Mouse (Mus musculus): Measurements from ENCODE around the gene Gosr2. TPM values are rescaled to one million over a fixed set of nuclear protein-coding genes. Genes with fewer than 3 reads are reported as not detected.
A peak's percentile ranks its signal among the peaks of the same experiment; 100 is the strongest.

Gosr2 gene
- polyA plus RNA-seq, 1 experiment from 2014 or later = 76.3 TPM

- WGBS = 75% methylated on average over 11 of the region's 11 CpGs
These were observed 26.7 kb upstream of the Gosr2 start for GRCm38 (mm10) chr11:103724331-103724771.

GRCm38 (mm10) chr11:103722040-103722481 lies 24.4 kb upstream of the Gosr2 start:
- ATAC-seq (ENCODE audit: low read depth) = peak; percentile 74; the same call in 1 of the 2 replicates
- H3K27me3 ChIP-seq (ENCODE audit: control insufficient read depth, insufficient read depth, low read length) = no peaks in the 10 kb centered on the region
- H3K4me3 ChIP-seq (ENCODE audit: low read depth, low read length) = no peak overlapping the region
- H3K36me3 ChIP-seq (ENCODE audit: control insufficient read depth, insufficient read depth, low read length) = no peaks in the 10 kb centered on the region
- no peak overlapping the region for H3K9ac ChIP-seq (replicated peaks; ENCODE audit: low read depth, low read length)
- H3K4me2 ChIP-seq (ENCODE audit: low read depth, low read length) = peak overlapping the region; percentile 24
- no peaks in the 10 kb centered on the region for H3K9me3 ChIP-seq (ENCODE audit: control insufficient read depth, low read length)
- 27% methylated on average over 9 of the region's 9 CpGs for WGBS
- H3K27ac ChIP-seq (ENCODE audit: low read depth, low read length) = no peak overlapping the region
- H3K4me1 ChIP-seq (ENCODE audit: control insufficient read depth, insufficient read depth, low read length) = peaks cover 9% of the 10 kb centered on the region

More at GRCm38 (mm10) chr11:103724331-103724771, 26.7 kb upstream of the Gosr2 start:
- Histone ChIP-seq H3K9me3 (ENCODE audit: control insufficient read depth, low read length) (no peaks in the 10 kb centered on the region), H3K4me2 (ENCODE audit: low read depth, low read length) (no peak overlapping the region), H3K4me3 (ENCODE audit: low read depth, low read length) (no peak overlapping the region), H3K36me3 (ENCODE audit: control insufficient read depth, insufficient read depth, low read length) (no peaks in the 10 kb centered on the region), H3K9ac (replicated peaks; ENCODE audit: low read depth, low read length) (no peak overlapping the region), H3K4me1 (ENCODE audit: control insufficient read depth, insufficient read depth, low read length) (peaks cover 9% of the 10 kb centered on the region), H3K27me3 (ENCODE audit: control insufficient read depth, insufficient read depth, low read length) (no peaks in the 10 kb centered on the region), H3K27ac (ENCODE audit: low read depth, low read length) (no peak overlapping the region)
- ATAC-seq (ENCODE audit: low read depth) = no peak

- H3K27ac ChIP-seq (ENCODE audit: low read depth, low read length) = 0 out of 2 replicates have a peak overlapping the region, but pooled peaks have one; percentile 39
- ATAC-seq (ENCODE audit: low read depth) = peak; percentile 46; the same call in 1 of the 2 replicates
- H3K4me1 ChIP-seq (ENCODE audit: control insufficient read depth, insufficient read depth, low read length) = peaks cover 9% of the 10 kb centered on the region
- H3K9ac ChIP-seq (replicated peaks; ENCODE audit: low read depth, low read length) = no peak overlapping the region
- H3K9me3 ChIP-seq (ENCODE audit: control insufficient read depth, low read length) = no peaks in the 10 kb centered on the region
- no peak overlapping the region for H3K4me3 ChIP-seq (ENCODE audit: low read depth, low read length)
- H3K27me3 ChIP-seq (ENCODE audit: control insufficient read depth, insufficient read depth, low read length) = no peaks in the 10 kb centered on the region
- H3K36me3 ChIP-seq (ENCODE audit: control insufficient read depth, insufficient read depth, low read length) = no peaks in the 10 kb centered on the region
- peak overlapping the region; percentile 24 for H3K4me2 ChIP-seq (ENCODE audit: low read depth, low read length)
- WGBS = 30% methylated on average over 15 of the region's 15 CpGs
These were observed 23.9 kb upstream of the Gosr2 start for GRCm38 (mm10) chr11:103721468-103722039.

- 82% methylated on average over 5 of the region's 5 CpGs for WGBS
- Histone ChIP-seq H3K9me3 (ENCODE audit: control insufficient read depth, low read length) (no peaks in the 10 kb centered on the region), H3K27me3 (ENCODE audit: control insufficient read depth, insufficient read depth, low read length) (no peaks in the 10 kb centered on the region), H3K4me3 (ENCODE audit: low read depth, low read length) (no peak overlapping the region), H3K36me3 (ENCODE audit: control insufficient read depth, insufficient read depth, low read length) (no peaks in the 10 kb centered on the region), H3K4me2 (ENCODE audit: low read depth, low read length) (no peak overlapping the region), H3K9ac (replicated peaks; ENCODE audit: low read depth, low read length) (no peak overlapping the region), H3K27ac (ENCODE audit: low read depth, low read length) (no peak overlapping the region), H3K4me1 (ENCODE audit: control insufficient read depth, insufficient read depth, low read length) (peaks cover 9% of the 10 kb centered on the region)
- no peak for ATAC-seq (ENCODE audit: low read depth)
These were observed 21.7 kb upstream of the Gosr2 start for GRCm38 (mm10) chr11:103719436-103719835.

- no peaks in the 10 kb centered on the region for H3K36me3 ChIP-seq (ENCODE audit: control insufficient read depth, insufficient read depth, low read length)
- ATAC-seq (ENCODE audit: low read depth) = no peak
- H3K27me3 ChIP-seq (ENCODE audit: control insufficient read depth, insufficient read depth, low read length) = no peaks in the 10 kb centered on the region
- no peak overlapping the region for H3K9ac ChIP-seq (replicated peaks; ENCODE audit: low read depth, low read length)
- H3K27ac ChIP-seq (ENCODE audit: low read depth, low read length) = no peak overlapping the region
- H3K9me3 ChIP-seq (ENCODE audit: control insufficient read depth, low read length) = no peaks in the 10 kb centered on the region
- WGBS = 57% methylated on average over 9 of the region's 9 CpGs
- no peak overlapping the region for H3K4me3 ChIP-seq (ENCODE audit: low read depth, low read length)
- H3K4me1 ChIP-seq (ENCODE audit: control insufficient read depth, insufficient read depth, low read length) = peaks cover 6% of the 10 kb centered on the region
- H3K4me2 ChIP-seq (ENCODE audit: low read depth, low read length) = no peak overlapping the region
These were observed 19.3 kb upstream of the Gosr2 start for GRCm38 (mm10) chr11:103716971-103717370.

GRCm38 (mm10) chr11:103714074-103714473 lies 16.4 kb upstream of the Gosr2 start:
- Histone ChIP-seq H3K9me3 (ENCODE audit: control insufficient read depth, low read length) (no peaks in the 10 kb centered on the region), H3K27ac (ENCODE audit: low read depth, low read length) (no peak overlapping the region), H3K4me3 (ENCODE audit: low read depth, low read length) (no peak overlapping the region), H3K9ac (replicated peaks; ENCODE audit: low read depth, low read length) (no peak overlapping the region), H3K4me1 (ENCODE audit: control insufficient read depth, insufficient read depth, low read length) (no peaks in the 10 kb centered on the region), H3K36me3 (ENCODE audit: control insufficient read depth, insufficient read depth, low read length) (no peaks in the 10 kb centered on the region), H3K4me2 (ENCODE audit: low read depth, low read length) (no peak overlapping the region), H3K27me3 (ENCODE audit: control insufficient read depth, insufficient read depth, low read length) (no peaks in the 10 kb centered on the region)
- ATAC-seq (ENCODE audit: low read depth) = no peak
- 77% methylated on average over 2 of the region's 2 CpGs for WGBS

GRCm38 (mm10) chr11:103711851-103712587 lies 14.3 kb upstream of the Gosr2 start:
- Histone ChIP-seq H3K4me2 (ENCODE audit: low read depth, low read length) (no peak overlapping the region), H3K9ac (replicated peaks; ENCODE audit: low read depth, low read length) (no peak overlapping the region), H3K27ac (ENCODE audit: low read depth, low read length) (no peak overlapping the region), H3K9me3 (ENCODE audit: control insufficient read depth, low read length) (no peaks in the 10 kb centered on the region), H3K27me3 (ENCODE audit: control insufficient read depth, insufficient read depth, low read length) (no peaks in the 10 kb centered on the region), H3K4me3 (ENCODE audit: low read depth, low read length) (no peak overlapping the region), H3K36me3 (ENCODE audit: control insufficient read depth, insufficient read depth, low read length) (no peaks in the 10 kb centered on the region), H3K4me1 (ENCODE audit: control insufficient read depth, insufficient read depth, low read length) (no peaks in the 10 kb centered on the region)
- 54% methylated on average over 28 of the region's 28 CpGs for whole genome bisulfite sequencing
- no peak for ATAC-seq (ENCODE audit: low read depth)

- Histone ChIP-seq H3K4me2 (ENCODE audit: low read depth, low read length) (no peak overlapping the region), H3K9me3 (ENCODE audit: control insufficient read depth, low read length) (no peaks in the 10 kb centered on the region), H3K4me3 (ENCODE audit: low read depth, low read length) (no peak overlapping the region), H3K27ac (ENCODE audit: low read depth, low read length) (no peak overlapping the region), H3K4me1 (ENCODE audit: control insufficient read depth, insufficient read depth, low read length) (no peaks in the 10 kb centered on the region), H3K27me3 (ENCODE audit: control insufficient read depth, insufficient read depth, low read length) (no peaks in the 10 kb centered on the region), H3K9ac (replicated peaks; ENCODE audit: low read depth, low read length) (no peak overlapping the region), H3K36me3 (ENCODE audit: control insufficient read depth, insufficient read depth, low read length) (no peaks in the 10 kb centered on the region)
- ATAC-seq (ENCODE audit: low read depth) = no peak
- WGBS = 81% methylated on average over 1 of the region's 1 CpGs
These were observed 12.3 kb upstream of the Gosr2 start for GRCm38 (mm10) chr11:103709982-103710381.

GRCm38 (mm10) chr11:103707005-103707404 lies 9.3 kb upstream of the Gosr2 start:
- no peaks in the 10 kb centered on the region for H3K9me3 ChIP-seq (ENCODE audit: control insufficient read depth, low read length)
- 74% methylated on average over 8 of the region's 8 CpGs for WGBS
- no peak overlapping the region for H3K4me2 ChIP-seq (ENCODE audit: low read depth, low read length)
- ATAC-seq (ENCODE audit: low read depth) = no peak
- no peak overlapping the region for H3K9ac ChIP-seq (replicated peaks; ENCODE audit: low read depth, low read length)
- no peaks in the 10 kb centered on the region for H3K4me1 ChIP-seq (ENCODE audit: control insufficient read depth, insufficient read depth, low read length)
- H3K27me3 ChIP-seq (ENCODE audit: control insufficient read depth, insufficient read depth, low read length) = no peaks in the 10 kb centered on the region
- H3K36me3 ChIP-seq (ENCODE audit: control insufficient read depth, insufficient read depth, low read length) = no peaks in the 10 kb centered on the region
- H3K4me3 ChIP-seq (ENCODE audit: low read depth, low read length) = no peak overlapping the region
- H3K27ac ChIP-seq (ENCODE audit: low read depth, low read length) = no peak overlapping the region

Measured in neural tube, embryonic 14.5 days (tissue).